Mouse (Mus musculus) hematopoietic stem cell, adult 5-6 weeks (primary cell): ENCODE results near the gene Pnkp. TPM values are rescaled to one million over a fixed set of nuclear protein-coding genes. Genes with fewer than 3 reads are reported as not detected.
A peak's percentile ranks its signal among the peaks of the same experiment; 100 is the strongest.

ENCODE experiments used
- ATAC-seq, 2 experiments: fragments of 125-278 bp in 1 of 2; replicated peaks in 1 of 2; 2 replicates each; pipeline ENCODE4 v1.8.0; 2016 to 2017; ENCODE audit warnings: inconsistent platforms in 2 of 2, mild to moderate bottlenecking in 2 of 2, moderate number of reproducible peaks in 2 of 2, low read depth in 1 of 2, moderate TSS enrichment in 1 of 2; ENCODE audit not compliant: low FRiP score in 2 of 2, poor library complexity in 2 of 2, severe bottlenecking in 2 of 2, insufficient read depth in 1 of 2, low TSS enrichment in 1 of 2
- total RNA-seq: library from RNA; stranded (forward); fragments of 172-1452, 232-1000 nt; gene quantifications from 2 replicates; pipeline ENCODE4 v1.2.3, GENCODE M21; 2017

The Pnkp gene
- total RNA-seq, 1 experiment from 2014 or later: 30.0 TPM

- no peak for ATAC-seq
Measured at GRCm38 (mm10) chr7:44884637-44885036, 27.7 kb downstream of the Pnkp start.

- peak in 1 of 2 experiments; percentile 30; a peak in 1 of 4 replicates for ATAC-seq
Measured at GRCm38 (mm10) chr7:44886964-44887363, 30.0 kb downstream of the Pnkp start.

GRCm38 (mm10) chr7:44888256-44889105, 31.5 kb downstream of the Pnkp start:
- ATAC-seq: no peak

- ATAC-seq: no peak
Measured at GRCm38 (mm10) chr7:44890180-44890579, 33.2 kb downstream of the Pnkp start.

GRCm38 (mm10) chr7:44890737-44891136, 33.8 kb downstream of the Pnkp start:
- ATAC-seq: no peak

- no peak for ATAC-seq
Measured at GRCm38 (mm10) chr7:44891611-44892010, 34.7 kb downstream of the Pnkp start.

GRCm38 (mm10) chr7:44892276-44892921, 35.5 kb downstream of the Pnkp start, which contains the start of gene Med25:
TSS of gene Med25 (minus strand) at chr7:44892712.
- ATAC-seq: peak; percentile 57 to 65

GRCm38 (mm10) chr7:44893197-44893596, 36.3 kb downstream of the Pnkp start:
- no peak for ATAC-seq

- no peak for ATAC-seq
Measured at GRCm38 (mm10) chr7:44894175-44894574, 37.2 kb downstream of the Pnkp start.

- ATAC-seq: no peak
Measured at GRCm38 (mm10) chr7:44895206-44895592, 38.3 kb downstream of the Pnkp start.

- peak; percentile 80 to 81 for ATAC-seq
Measured at GRCm38 (mm10) chr7:44895593-44896434, 38.9 kb downstream of the Pnkp start, which contains the start of gene Fuz. TSS of gene Fuz (plus strand) at chr7:44896079.

- ATAC-seq: no peak
Measured at GRCm38 (mm10) chr7:44896499-44896898, 39.6 kb downstream of the Pnkp start.

GRCm38 (mm10) chr7:44898607-44899006, 41.7 kb downstream of the Pnkp start:
- ATAC-seq: no peak

GRCm38 (mm10) chr7:44900632-44901031, 43.7 kb downstream of the Pnkp start:
- no peak for ATAC-seq

GRCm38 (mm10) chr7:44901230-44901722, 44.3 kb downstream of the Pnkp start:
- peak; percentile 40 to 68 for ATAC-seq

- ATAC-seq: no peak
Measured at GRCm38 (mm10) chr7:44905430-44905829, 48.5 kb downstream of the Pnkp start.

- no peak for ATAC-seq
Measured at GRCm38 (mm10) chr7:44908706-44909476, 52.0 kb downstream of the Pnkp start.
